22 mouse cellular contexts compared by ENCODE assay signal in genomic region chr16:82796489-82796888, GRCm38 (mm10). TPM values are rescaled to one million over a fixed set of nuclear protein-coding genes. Genes with fewer than 3 reads are reported as not detected.
"Had no signal": no experiment of that assay in that cellular context is flagged by ENCODE, and none has a peak within 500 bp of the region (broad histone marks: within the 10 kb centered on the region; RNA-seq: fewer than 3 reads in every experiment).

No protein-coding gene starts in this region.

- H3K36me3 ChIP-seq: liver, embryonic 13.5 days; liver, embryonic 15.5 days; lung, embryonic 15.5 days; stomach, embryonic 15.5 days had no signal

- H3K4me1 ChIP-seq: liver, embryonic 13.5 days; liver, embryonic 15.5 days; lung, embryonic 15.5 days; megakaryocyte, embryonic 14.5 days; stomach, embryonic 15.5 days had no signal

- H3K9ac ChIP-seq: liver, embryonic 13.5 days; liver, embryonic 15.5 days; liver, postnatal 0 days; lung, embryonic 15.5 days; stomach, embryonic 15.5 days had no signal

- H3K4me2 ChIP-seq: liver, embryonic 13.5 days; liver, embryonic 15.5 days; lung, embryonic 15.5 days; stomach, embryonic 15.5 days had no signal

- ATAC-seq: liver, postnatal 0 days; lung, postnatal 0 days had no signal

- DNase-seq: liver, embryonic 13.5 days; liver, postnatal 0 days; lung, adult 2 months; lung, postnatal 14 days; lung, postnatal 36 days; right cerebral cortex, postnatal 14 days; thymus, adult 2 months; thymus, postnatal 25 days; thymus, postnatal 4 days had no signal

- H3K27ac ChIP-seq: liver, embryonic 13.5 days; liver, embryonic 15.5 days; lung, embryonic 15.5 days; macrophage; stomach, embryonic 15.5 days; stomach, postnatal 0 days had no signal

- H3K9me3 ChIP-seq: liver, embryonic 13.5 days; liver, embryonic 15.5 days; lung, embryonic 15.5 days; megakaryocyte, embryonic 14.5 days; stomach, embryonic 15.5 days had no signal

- H3K27me3 ChIP-seq: liver, embryonic 13.5 days; liver, embryonic 15.5 days; lung, embryonic 15.5 days; megakaryocyte, embryonic 14.5 days; stomach, embryonic 15.5 days had no signal

- H3K4me3 ChIP-seq: liver, embryonic 13.5 days; liver, embryonic 15.5 days; lung, embryonic 15.5 days; megakaryocyte, embryonic 14.5 days; stomach, embryonic 15.5 days had no signal

RNA-seq across cellular contexts. Expression of gene Gm21833, which starts 31.7 kb away (rescaled TPM):
- polyA plus RNA-seq: liver, embryonic 13.5 days; liver, embryonic 15.5 days; liver, postnatal 0 days; lung, adult 2 months; lung, embryonic 15.5 days; lung, postnatal 0 days; macrophage; midbrain, postnatal 0 days; neural tube, embryonic 11.5 days; neural tube, embryonic 14.5 days; spleen, adult 2 months; stomach, embryonic 15.5 days; stomach, postnatal 0 days; testis, adult 2 months; thymus, adult 2 months; urinary bladder, adult 2 months had no signal
